Mouse (Mus musculus): ENCODE results near the gene Cacnb1.
A peak's percentile ranks its signal among the peaks of the same experiment; 100 is the strongest.

The Cacnb1 gene

GRCm38 (mm10) chr11:98037871-98038270 is 15.0 kb upstream of the Cacnb1 start:
- DNase-seq, result peak; percentile 59

DNA sequence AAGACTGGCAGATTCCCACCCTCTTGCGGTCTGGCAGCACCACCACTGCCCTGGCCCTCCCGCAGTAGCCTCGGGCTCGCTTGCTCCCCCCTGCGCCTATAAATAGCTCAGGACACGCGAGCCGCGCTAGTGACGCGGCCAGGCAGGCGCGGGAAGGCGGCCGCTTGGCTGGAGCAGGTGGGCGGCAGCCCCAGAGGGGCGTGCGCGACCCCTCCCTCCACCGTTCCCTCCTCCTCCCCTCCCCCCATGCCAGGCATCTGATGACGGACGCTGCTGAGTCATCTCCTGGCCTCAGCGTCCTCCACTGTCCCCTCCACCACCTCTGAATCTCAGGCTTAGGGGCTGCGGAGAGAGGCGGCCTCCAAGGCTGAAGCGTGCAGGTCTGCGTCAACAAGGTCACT is 13.1 kb upstream of the Cacnb1 start:
- peak; percentile 72 for DNase-seq

DNA sequence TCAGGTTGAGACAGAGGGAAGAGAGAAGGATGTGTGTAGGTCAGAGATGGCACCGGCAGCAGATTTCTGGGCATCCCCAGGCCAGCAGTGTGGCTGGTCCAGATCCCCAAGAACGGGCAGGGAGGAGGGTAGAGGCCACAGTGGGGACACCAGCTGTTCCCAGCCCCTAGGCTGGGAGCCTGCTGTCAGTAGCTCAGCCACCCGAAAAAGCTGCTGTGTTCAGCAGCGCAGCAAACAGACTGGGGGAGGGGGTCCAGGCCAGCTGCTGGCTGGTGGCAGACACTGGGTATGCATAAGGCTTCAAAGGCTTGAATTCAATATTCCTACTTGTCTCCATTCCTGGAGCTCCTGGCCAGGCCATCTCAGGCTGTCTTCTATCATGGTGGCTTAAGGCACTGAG is 12.0 kb upstream of the Cacnb1 start:
- no peak for DNase-seq

DNA sequence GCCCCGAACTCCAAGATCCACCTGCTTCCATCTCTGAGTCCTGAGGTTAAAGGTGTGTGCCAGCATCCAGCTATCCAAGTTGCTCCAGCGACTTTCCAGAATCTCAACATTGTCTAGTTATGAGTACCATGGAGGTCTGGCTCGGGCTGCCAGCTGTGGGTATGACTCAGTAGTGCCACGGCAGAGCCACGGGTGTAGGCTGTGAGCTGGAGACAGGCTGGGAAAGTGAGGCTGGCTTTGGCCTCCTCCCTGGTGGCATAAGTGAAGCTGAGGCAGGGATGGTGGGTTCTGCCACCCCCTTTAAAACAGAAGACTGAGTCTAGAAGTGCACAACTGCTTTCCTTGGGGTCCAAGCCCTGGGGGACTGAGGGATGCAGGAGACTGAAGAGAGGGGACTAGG is 11.2 kb upstream of the Cacnb1 start:
- no peak for DNase-seq

DNA sequence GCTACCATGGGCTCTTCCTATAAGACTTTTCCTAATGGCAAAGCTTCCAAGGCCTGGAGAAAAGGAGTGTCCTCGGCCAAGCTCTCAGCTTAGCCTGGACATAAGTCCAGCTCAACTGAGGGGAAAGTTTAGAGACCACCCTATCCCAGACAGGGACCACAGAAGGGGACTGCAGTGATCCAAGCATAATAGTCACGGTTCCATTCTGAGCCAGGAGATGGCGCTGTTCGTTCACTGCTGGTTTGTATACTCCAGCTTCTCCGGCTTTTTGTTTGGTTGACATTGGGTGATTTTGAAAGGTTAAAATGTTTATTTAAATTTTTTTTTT is 8.6 kb upstream of the Cacnb1 start:
- peak; percentile 62 for DNase-seq

GRCm38 (mm10) chr11:98030701-98031442 is 8.0 kb upstream of the Cacnb1 start:
- DNase-seq, result no peak

DNA sequence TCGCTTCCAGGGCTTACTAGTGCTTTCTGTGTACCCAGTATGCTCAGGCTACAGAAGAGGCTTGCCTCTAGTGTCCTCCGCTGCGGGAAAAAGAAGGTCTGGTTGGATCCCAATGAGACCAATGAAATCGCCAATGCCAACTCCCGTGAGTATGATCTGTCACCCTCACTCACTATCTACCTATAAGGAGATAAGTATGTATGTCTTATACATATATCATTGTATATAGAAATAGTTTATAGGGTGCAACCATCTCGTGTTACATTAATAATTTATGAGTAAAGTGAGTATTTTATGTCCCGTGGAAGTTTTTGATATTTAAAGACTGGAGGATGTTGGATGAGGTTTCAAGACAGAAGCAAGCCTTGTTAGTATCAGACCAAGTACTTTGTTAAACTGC is 5.0 kb upstream of the Cacnb1 start:
- DNase-seq, result no peak

- no peak for DNase-seq
Observed at GRCm38 (mm10) chr11:98027297-98027688, 4.5 kb upstream of the Cacnb1 start.

DNA sequence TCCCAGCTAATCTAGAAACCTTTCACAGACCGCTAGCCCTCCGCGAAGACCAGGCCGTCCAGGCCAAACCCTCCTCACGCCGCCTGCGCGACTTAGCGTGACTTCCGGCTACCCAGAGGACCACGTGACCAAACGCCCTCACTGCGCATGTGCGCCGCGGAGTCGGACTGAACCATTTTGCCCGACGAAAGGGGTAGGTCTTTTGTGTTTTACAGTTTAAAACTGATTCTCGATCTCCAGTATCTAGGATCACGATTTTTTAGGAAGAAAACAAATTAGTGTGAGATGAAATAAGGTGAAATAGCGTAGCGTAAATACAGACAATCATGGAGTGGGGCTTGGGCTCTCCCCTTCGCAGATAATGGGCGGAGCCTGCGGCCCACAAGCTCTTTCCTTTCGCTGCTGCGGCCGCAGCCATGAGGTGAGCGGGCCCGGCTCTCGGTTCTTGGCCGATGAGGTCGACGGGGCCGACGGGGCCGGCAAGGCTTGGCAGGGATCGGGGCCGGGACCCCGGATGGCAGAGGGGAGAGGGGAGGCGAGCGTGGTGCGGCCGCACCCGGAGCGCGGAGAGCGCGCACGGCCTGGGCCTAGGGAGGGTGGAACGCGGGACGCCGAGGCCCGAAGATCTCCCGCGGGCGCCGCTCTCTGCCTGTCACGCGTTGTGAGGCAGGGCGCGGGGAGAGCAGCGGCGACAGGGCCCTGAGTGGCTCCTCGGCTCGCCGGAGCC is 3.9 kb upstream of the Cacnb1 start, which contains the start of gene Rpl19:
TSS of gene Rpl19 (plus strand) at position 141 of the 727 bp plus-strand sequence.
- peak; percentile 91 for DNase-seq

- no peak for DNase-seq
Observed at GRCm38 (mm10) chr11:98026248-98026569, 3.4 kb upstream of the Cacnb1 start.

DNA sequence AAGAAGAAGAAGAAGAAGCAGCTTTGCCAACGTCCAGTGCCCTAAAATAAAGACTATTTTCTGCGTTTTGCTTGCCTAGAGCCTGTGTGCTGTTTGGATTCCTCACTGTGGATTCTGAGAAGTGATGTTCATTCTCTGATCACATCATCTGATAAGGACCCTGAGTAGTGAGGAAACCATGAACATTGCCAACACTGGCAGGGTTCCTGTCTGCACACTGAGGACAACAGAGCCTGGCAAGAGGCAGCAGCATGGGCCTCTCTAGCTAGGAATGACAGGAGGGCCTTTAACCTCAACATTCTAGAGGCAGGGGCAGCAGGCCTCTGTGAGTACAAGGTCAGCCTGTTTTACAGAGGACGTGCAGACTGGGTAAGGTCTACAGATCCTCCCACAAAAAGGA is 1.7 kb upstream of the Cacnb1 start:
- DNase-seq, result no peak

DNA sequence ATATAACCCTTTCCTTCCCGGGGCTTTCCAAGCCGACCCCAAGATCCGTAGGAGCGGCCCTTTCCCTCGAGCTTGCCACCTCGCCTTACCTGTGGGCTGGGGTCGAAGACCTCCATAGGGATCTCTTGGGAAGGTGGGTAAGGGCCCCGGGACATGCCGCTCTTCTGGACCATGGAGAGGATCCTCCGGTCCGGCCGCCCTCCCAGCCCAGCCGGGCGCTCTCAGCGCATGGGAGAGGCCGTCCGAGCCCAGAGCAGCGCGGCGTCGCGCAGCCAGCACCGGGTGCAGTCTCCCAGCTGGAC is 630 bp downstream of the Cacnb1 start:
- DNase-seq, result no peak

DNA sequence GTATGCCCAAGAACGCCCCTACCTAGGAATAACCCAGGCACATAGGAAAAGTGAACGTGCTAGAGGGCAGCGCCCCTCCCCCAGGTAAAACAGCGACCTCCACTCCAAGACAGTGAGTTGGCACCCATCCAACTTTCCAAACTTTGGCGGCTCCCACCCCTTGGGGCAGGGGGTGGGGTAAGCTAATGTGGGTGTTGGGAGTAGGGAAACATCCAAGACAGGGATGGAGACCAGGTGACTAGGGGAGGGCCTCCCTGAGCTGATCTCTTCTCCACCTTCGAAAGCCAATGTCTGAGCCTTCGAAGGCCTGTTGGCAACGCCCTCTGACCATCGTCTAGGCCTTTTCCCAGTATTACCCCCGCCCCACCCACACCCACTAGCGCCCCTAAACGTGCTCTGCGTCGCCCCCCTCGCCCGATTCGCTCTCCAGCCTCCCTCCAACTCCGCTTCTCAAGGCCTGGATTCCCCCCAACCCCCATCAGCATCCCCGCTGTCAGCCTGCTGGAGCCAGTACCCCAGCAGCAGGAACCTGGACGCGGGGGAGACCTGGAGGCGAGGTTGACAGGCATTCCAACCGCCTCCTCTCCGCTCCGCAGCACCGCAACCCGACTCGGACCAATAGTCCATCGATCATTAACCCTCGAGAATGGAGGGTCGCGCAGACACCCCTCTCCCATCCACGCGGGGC is 1.1 kb downstream of the Cacnb1 start:
- peak; percentile 62 for DNase-seq

GRCm38 (mm10) chr11:98021118-98021517 is 1.7 kb downstream of the Cacnb1 start:
- DNase-seq, result no peak

DNA sequence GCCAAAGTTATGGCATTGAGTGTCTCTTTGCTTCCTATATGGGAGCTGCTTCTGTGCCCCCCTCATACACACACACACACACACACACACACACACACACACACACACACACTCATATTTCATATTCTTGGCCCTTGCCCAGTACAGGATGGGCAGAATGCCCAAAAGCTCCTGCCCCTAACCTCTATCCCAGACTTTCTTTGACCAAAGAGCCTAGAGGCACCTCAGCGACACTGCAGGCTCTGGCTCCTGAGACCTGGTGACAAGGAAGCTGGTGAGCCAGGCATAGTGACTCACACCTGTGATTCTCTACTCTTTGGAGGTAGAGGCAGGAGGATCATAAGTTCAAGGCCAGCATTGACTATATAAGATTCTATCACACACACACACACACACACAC is 2.1 kb downstream of the Cacnb1 start:
- DNase-seq, result no peak

DNA sequence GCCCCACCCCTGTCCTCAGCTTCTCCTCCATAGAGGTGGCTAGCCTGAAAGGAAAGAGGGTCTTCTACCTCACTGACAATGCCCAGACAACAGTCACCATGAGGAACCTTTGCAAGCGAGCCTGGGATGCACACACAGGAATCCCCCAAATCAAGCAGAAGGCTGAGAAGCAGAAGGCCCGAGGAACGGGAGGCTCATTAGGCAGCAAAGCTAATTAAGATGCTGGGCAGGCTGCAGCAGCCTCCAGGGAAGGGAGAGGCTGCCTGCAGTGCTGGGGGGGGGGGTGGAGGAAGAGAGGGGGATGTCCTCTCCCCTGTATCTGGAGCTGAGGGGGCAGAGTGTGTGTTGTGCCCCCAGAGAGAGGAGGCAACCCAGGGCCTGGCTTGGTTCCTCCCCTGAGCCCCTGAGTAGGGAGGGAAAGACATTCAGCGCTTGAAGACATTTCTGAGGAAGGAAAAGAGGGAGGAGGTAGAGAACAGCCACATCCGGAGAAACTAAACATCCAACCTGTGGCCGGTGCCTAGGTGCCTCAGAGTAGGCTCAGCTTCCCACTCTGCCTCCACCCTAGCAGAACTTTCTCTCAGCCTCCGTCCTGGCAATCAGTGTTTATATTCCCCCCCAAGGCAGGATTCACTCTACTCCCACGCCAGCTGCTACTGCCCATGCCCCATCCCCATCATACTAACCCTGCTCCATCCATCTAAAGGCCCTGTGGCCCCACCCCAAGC is 2.8 kb downstream of the Cacnb1 start:
- no peak for DNase-seq

DNA sequence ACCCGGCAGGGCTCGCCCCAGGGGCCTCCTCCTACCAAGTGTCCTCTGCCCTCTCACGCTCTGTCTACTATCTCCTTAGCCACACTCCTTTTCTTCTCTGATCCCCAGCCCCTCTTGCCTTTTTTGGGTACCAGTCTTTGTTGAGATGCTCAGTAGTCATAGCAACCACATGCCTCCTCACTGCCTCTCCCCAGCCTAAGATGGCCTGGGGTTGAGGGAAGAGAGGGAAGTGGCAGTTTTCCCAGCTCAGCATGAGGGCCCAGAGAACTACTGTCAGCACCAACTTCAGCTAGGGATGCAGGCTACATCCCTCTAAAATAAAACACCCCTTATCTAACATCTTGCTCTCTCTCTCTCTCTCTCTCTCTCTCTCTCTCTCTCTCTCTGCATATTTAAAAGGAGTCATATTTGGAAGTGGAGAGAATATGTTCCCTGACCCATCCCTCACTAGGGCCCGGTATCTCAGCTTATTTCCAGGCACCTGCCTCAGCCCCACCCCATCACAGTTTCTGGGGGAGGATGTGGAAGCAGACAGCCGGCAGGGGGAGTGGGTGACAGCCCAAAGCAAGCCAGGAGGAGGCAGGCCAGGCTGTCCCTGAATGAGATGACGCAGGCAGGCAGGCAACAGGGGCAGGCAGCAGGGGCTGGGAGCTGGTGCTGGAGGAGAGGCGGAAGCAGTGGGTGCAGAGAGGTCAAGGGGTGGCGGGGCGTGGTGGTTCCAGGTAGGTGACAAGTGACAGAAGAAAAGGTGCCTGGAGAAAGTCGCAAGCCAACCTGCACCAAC is 3.8 kb downstream of the Cacnb1 start:
- peak; percentile 87 for DNase-seq

GRCm38 (mm10) chr11:98018222-98018621 is 4.6 kb downstream of the Cacnb1 start:
- no peak for DNase-seq

DNA sequence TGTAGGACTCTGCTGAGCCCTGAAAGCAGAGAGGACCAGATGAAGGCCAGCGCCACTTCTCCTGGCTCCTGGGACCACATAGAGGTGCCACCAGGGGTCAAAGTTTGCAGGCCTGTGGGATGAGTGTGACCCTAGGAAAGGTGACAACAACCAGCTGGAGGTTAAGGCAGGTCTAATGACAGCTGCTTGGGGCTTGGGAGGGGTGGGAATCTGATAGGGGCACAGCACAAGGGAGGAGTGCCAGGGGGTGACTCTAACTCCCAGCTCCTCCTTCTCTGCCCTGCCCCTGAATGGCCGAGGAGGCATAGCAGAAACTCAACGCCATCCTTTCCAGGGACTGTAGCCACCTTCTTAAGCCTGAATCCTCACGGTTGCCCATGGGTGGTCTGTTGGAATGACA is 6.0 kb downstream of the Cacnb1 start:
- DNase-seq, result no peak

DNA sequence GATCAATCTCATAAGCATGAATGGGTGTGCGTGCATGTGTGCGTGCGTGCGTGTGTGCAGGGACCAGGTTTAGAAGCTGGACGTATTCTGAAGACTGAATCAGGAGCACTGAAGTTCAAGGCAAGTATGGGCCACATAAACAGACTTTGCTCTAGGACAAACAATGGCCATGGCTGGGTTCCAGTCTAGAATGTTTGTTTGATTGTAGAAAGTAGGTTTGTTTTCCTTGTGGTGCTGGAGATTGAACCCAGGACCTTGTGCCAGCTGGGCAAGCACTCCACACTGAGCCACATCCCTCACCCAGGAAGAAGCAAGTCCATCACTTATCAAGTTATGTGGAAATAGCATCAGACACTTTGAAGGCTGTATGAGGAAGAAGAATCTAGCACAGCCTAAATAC is 6.7 kb downstream of the Cacnb1 start:
- no peak for DNase-seq

DNA sequence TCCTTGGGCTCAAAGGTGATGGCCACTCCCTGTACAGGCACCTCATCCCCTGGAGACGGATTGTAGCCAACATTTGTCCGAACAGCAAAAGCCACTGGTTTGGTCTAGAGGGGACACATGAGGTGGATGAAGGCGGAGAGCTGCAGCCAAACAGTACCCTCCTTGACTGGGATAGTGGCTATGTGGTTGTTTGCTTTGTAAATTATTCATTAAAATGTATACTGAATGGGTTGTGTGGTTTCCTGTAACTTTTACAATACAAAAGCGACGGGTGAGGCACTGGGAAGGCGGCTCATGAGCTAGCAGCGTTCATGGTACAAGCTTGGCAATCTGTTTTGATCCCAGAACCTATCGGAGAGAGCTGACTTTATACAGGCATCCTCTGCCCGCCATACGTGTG is 10.0 kb downstream of the Cacnb1 start:
- no peak for DNase-seq

GRCm38 (mm10) chr11:98011716-98012115 is 11.1 kb downstream of the Cacnb1 start:
- no peak for DNase-seq

GRCm38 (mm10) chr11:98008087-98008486 is 14.7 kb downstream of the Cacnb1 start:
- DNase-seq, result no peak
